Mouse (Mus musculus) CH12.LX (cell line): ENCODE results near the gene Hmgcl. TPM values are rescaled to one million over a fixed set of nuclear protein-coding genes. Genes with fewer than 3 reads are reported as not detected.

Experiments
- DNase-seq: peaks from one replicate; pipeline ENCODE4 v3.0.0-alpha.2; 2013; ENCODE audit errors: extremely low read depth
- H3K27ac ChIP-seq: 2 replicates; pipeline ENCODE4 v1.5.1; 2012; ENCODE audit warnings: low read depth, mild to moderate bottlenecking, control low read depth, moderate library complexity; ENCODE audit not compliant: insufficient read depth
- H3K27me3 ChIP-seq: replicated peaks from 2 replicates; pipeline ENCODE3; 2012; ENCODE audit warnings: inconsistent platforms
- H3K36me3 ChIP-seq, 2 experiments: replicated peaks in 1 of 2; 2 replicates each; pipeline versions ENCODE3 to v1.6.1; 2012; ENCODE audit warnings: inconsistent platforms in 1 of 2, low read length in 1 of 2, mild to moderate bottlenecking in 1 of 2, mixed read lengths in 1 of 2, moderate library complexity in 1 of 2; ENCODE audit not compliant: control insufficient read depth in 1 of 2, insufficient read depth in 1 of 2
- H3K4me1 ChIP-seq, 2 experiments: 2 replicates each; pipeline ENCODE4 v1.6.1; 2012; ENCODE audit warnings: inconsistent platforms in 1 of 2, moderate library complexity in 1 of 2; ENCODE audit not compliant: insufficient read depth in 2 of 2, control insufficient read depth in 1 of 2
- H3K4me2 ChIP-seq: 2 replicates; pipeline ENCODE4 v1.6.1; 2012; ENCODE audit warnings: low read depth, mild to moderate bottlenecking, control low read depth; ENCODE audit not compliant: poor library complexity, insufficient read depth, severe bottlenecking
- H3K4me3 ChIP-seq, 3 experiments: fragments of 150-350 bp in 1 of 3; sonication (generic) in 1 of 3; replicated peaks in 1 of 3; 2 replicates each; pipeline versions ENCODE3 to v1.5.1; 2011 to 2012; ENCODE audit warnings: low read depth in 2 of 3, low read length in 2 of 3, mild to moderate bottlenecking in 2 of 3, moderate library complexity in 2 of 3, control low read depth in 1 of 3, improper control_type of control experiment in 1 of 3, inconsistent platforms in 1 of 3, mixed read lengths in 1 of 3; ENCODE audit not compliant: poor library complexity in 1 of 3
- H3K79me2 ChIP-seq: replicated peaks from 2 replicates; pipeline ENCODE4 v1.6.1; 2012; ENCODE audit warnings: mild to moderate bottlenecking, moderate library complexity; ENCODE audit not compliant: control insufficient read depth, poor library complexity, insufficient read depth, severe bottlenecking; ENCODE audit errors: extremely low read depth
- H3K9ac ChIP-seq: 2 replicates; pipeline ENCODE4 v1.6.1; 2012; ENCODE audit warnings: low read depth, mild to moderate bottlenecking, control low read depth, moderate library complexity; ENCODE audit not compliant: insufficient read depth
- H3K9me3 ChIP-seq: replicated peaks from 2 replicates; pipeline ENCODE3; 2012; ENCODE audit warnings: low read length, inconsistent platforms, mixed read lengths
- BHLHE40 ChIP-seq: IDR thresholded peaks from 2 replicates; pipeline ENCODE4 v1.6.1; 2011; ENCODE audit warnings: mild to moderate bottlenecking, low read depth, low read length, improper control_type of control experiment
- CHD1 ChIP-seq: IDR thresholded peaks from 2 replicates; pipeline ENCODE4 v1.6.1; 2012; ENCODE audit warnings: low read depth, low read length, improper control_type of control experiment, inconsistent platforms
- EP300 ChIP-seq: IDR thresholded peaks from 2 replicates; pipeline ENCODE4 v1.6.1; 2011; ENCODE audit warnings: low read length, improper control_type of control experiment
- ETS1 ChIP-seq: conservative IDR thresholded peaks from 2 replicates; pipeline ENCODE4 v1.6.1; 2012; ENCODE audit warnings: low read depth, mild to moderate bottlenecking, inconsistent platforms, low read length, improper control_type of control experiment, moderate library complexity
- IRF4 ChIP-seq: IDR thresholded peaks from 2 replicates; pipeline ENCODE4 v1.6.1; 2014; ENCODE audit warnings: low read depth, mild to moderate bottlenecking, inconsistent platforms, low read length, improper control_type of control experiment
- JUND ChIP-seq: conservative IDR thresholded peaks from 2 replicates; pipeline ENCODE4 v1.6.1; 2011; ENCODE audit warnings: low read depth, low read length, improper control_type of control experiment
- KAT2A ChIP-seq: IDR thresholded peaks from 2 replicates; pipeline ENCODE4 v1.6.1; 2012; ENCODE audit warnings: low read length, improper control_type of control experiment, inconsistent platforms; ENCODE audit not compliant: insufficient replicate concordance
- MAFK ChIP-seq: IDR thresholded peaks from 2 replicates; pipeline ENCODE4 v1.6.1; 2011; ENCODE audit warnings: low read length, improper control_type of control experiment; ENCODE audit not compliant: insufficient replicate concordance
- MYC ChIP-seq: IDR thresholded peaks from 2 replicates; pipeline ENCODE4 v1.6.1; 2011; ENCODE audit warnings: low read depth, mild to moderate bottlenecking, improper control_type of control experiment, low read length
- NELFE ChIP-seq: IDR thresholded peaks from 2 replicates; pipeline ENCODE4 v1.6.1; 2011; ENCODE audit warnings: low read depth, low read length, improper control_type of control experiment
- NRF1 ChIP-seq: IDR thresholded peaks from 2 replicates; pipeline ENCODE4 v1.6.1; 2014; ENCODE audit warnings: low read depth, mild to moderate bottlenecking, inconsistent platforms, low read length, improper control_type of control experiment, moderate library complexity
- POLR2A ChIP-seq: IDR thresholded peaks from 2 replicates; pipeline ENCODE4 v1.6.1; 2011; ENCODE audit warnings: low read depth, mild to moderate bottlenecking, improper control_type of control experiment, low read length
- POLR2AphosphoS2 ChIP-seq: IDR thresholded peaks from 2 replicates; pipeline ENCODE4 v1.6.1; 2011; ENCODE audit warnings: low read depth, low read length, improper control_type of control experiment
- RAD21 ChIP-seq: IDR thresholded peaks from 2 replicates; pipeline ENCODE4 v1.6.1; 2011; ENCODE audit warnings: low read depth, mild to moderate bottlenecking, low read length, improper control_type of control experiment, moderate library complexity
- SMC3 ChIP-seq: IDR thresholded peaks from 2 replicates; pipeline ENCODE4 v1.6.1; 2011; ENCODE audit warnings: low read depth, low read length, improper control_type of control experiment
- TBP ChIP-seq: conservative IDR thresholded peaks from 2 replicates; pipeline ENCODE4 v1.6.1; 2011; ENCODE audit warnings: low read depth, low read length, improper control_type of control experiment
- UBTF ChIP-seq: IDR thresholded peaks from 2 replicates; pipeline ENCODE4 v1.6.1; 2012; ENCODE audit warnings: low read depth, mild to moderate bottlenecking, inconsistent platforms, low read length, improper control_type of control experiment, moderate library complexity
- USF2 ChIP-seq: conservative IDR thresholded peaks from 2 replicates; pipeline ENCODE4 v1.6.1; 2011; ENCODE audit warnings: low read depth, low read length, improper control_type of control experiment
- dilution Hi-C: fragments of 300-500 bp; cut with MboI; formaldehyde crosslinking; loops from 2 replicates; pipeline ENCODE4 v1.14.3; 2020; ENCODE audit warnings: low sequenced_read_pairs; ENCODE audit not compliant: extremely low pct_unique_long_range_greater_than_20kb, extremely low pct_ligation_motif_present
- in situ Hi-C: fragments of 300-500 bp; cut with MboI; formaldehyde crosslinking; loops from 3 replicates; pipeline ENCODE4 v1.14.3; 2019; ENCODE audit warnings: low sequenced_read_pairs, low pct_ligation_motif_present, low pct_unique_long_range_greater_than_20kb, mixed read lengths
- polyA plus RNA-seq: library from polyadenylated mRNA; unstranded; fragments of >175 nt; gene quantifications from 2 replicates; pipeline ENCODE4 v1.2.1, GENCODE M21; 2012; ENCODE audit warnings: low read depth; ENCODE audit not compliant: insufficient read length
- total RNA-seq, 2 experiments: library from RNA; depleted of rRNA; stranded (reverse); fragments of 300-350 nt in 1 of 2; fragments of >200 nt in 1 of 2; gene quantifications; 2 replicates each; pipeline ENCODE4 v1.2.3; 2012 to 2014

Hmgcl gene
- total and polyA plus RNA-seq, 3 experiments: 27.2 to 42.7 (median 39.5) TPM

- in situ Hi-C loops (no loop called here), dilution Hi-C loops (no loop called here)
- H3K4me1 ChIP-seq: peaks cover 12 to 37% of the 10 kb centered on the region in 2 experiments
- H3K27ac ChIP-seq: no peak overlapping the region
- no peak overlapping the region for H3K4me2 ChIP-seq
- no peak overlapping the region for H3K9ac ChIP-seq
- peaks cover 17% of the 10 kb centered on the region for H3K79me2 ChIP-seq
- no peaks in the 10 kb centered on the region for H3K27me3 ChIP-seq
- no peak overlapping the region for H3K4me3 ChIP-seq
- no peak for DNase-seq
- H3K9me3 ChIP-seq: no peaks in the 10 kb centered on the region
- peaks cover 46 to 64% of the 10 kb centered on the region in 2 experiments for H3K36me3 ChIP-seq
- TF ChIP-seq MAFK: no peak
- TF ChIP-seq POLR2AphosphoS2: no peak
- no peak for TF ChIP-seq KAT2A
These were observed 23.0 kb downstream of the Hmgcl start for GRCm38 (mm10) chr4:135969070-135969750.

- Histone ChIP-seq H3K36me3 (peaks cover 54 to 69% of the 10 kb centered on the region in 2 experiments), H3K4me2 (no peak overlapping the region)
- no peak for TF ChIP-seq ETS1
- TF ChIP-seq NRF1: no peak
- TF ChIP-seq NELFE: no peak
- TF ChIP-seq, all 38 proteins: peak for 0
- H3K4me3 ChIP-seq: no peak overlapping the region
- H3K4me1 ChIP-seq: peaks cover 5 to 25% of the 10 kb centered on the region in 2 experiments
- no peaks in the 10 kb centered on the region for H3K9me3 ChIP-seq
- H3K27ac ChIP-seq: no peak overlapping the region
- in situ Hi-C loops (no loop called here), dilution Hi-C loops (no loop called here)
- H3K79me2 ChIP-seq: peaks cover 17% of the 10 kb centered on the region
- H3K27me3 ChIP-seq: no peaks in the 10 kb centered on the region
- no peak overlapping the region for H3K9ac ChIP-seq
- no peak for DNase-seq
These were observed 24.3 kb downstream of the Hmgcl start for GRCm38 (mm10) chr4:135970585-135970984.

- TF ChIP-seq BHLHE40 (no peak), USF2 (no peak), MAFK (no peak), IRF4 (0 out of 2 replicates have a peak, but pooled peaks have one; percentile 54), RAD21 (no peak), JUND (no peak), SMC3 (no peak), NRF1 (peak; percentile 60; the same call in 1 of the 2 replicates), TBP (no peak), MYC (no peak), ETS1 (no peak), UBTF (no peak), KAT2A (no peak), POLR2A (no peak), EP300 (no peak), CHD1 (no peak)
- TF ChIP-seq, all 38 proteins: peak for 2
- no peaks in the 10 kb centered on the region for H3K9me3 ChIP-seq
- in situ Hi-C loops (no loop called here), dilution Hi-C loops (no loop called here)
- H3K27ac ChIP-seq: peak overlapping the region; percentile 10; the same call in 1 of the 2 replicates
- H3K27me3 ChIP-seq: no peaks in the 10 kb centered on the region
- peak overlapping the region; percentile 73 for H3K9ac ChIP-seq
- peaks cover 17% of the 10 kb centered on the region for H3K79me2 ChIP-seq
- DNase-seq: no peak
- peak overlapping the region; percentile 40 for H3K4me2 ChIP-seq
- H3K4me1 ChIP-seq: peaks cover 5 to 25% of the 10 kb centered on the region in 2 experiments
- H3K36me3 ChIP-seq: peaks cover 53 to 70% of the 10 kb centered on the region in 2 experiments
- peak overlapping the region; percentile 79 to 90 (median 89) for H3K4me3 ChIP-seq
These were observed 25.7 kb downstream of the Hmgcl start for GRCm38 (mm10) chr4:135971805-135972555.
